Mouse (Mus musculus): ENCODE data around the gene Trp53i13.
A peak's percentile ranks its signal among the peaks of the same experiment; 100 is the strongest.

DNA sequence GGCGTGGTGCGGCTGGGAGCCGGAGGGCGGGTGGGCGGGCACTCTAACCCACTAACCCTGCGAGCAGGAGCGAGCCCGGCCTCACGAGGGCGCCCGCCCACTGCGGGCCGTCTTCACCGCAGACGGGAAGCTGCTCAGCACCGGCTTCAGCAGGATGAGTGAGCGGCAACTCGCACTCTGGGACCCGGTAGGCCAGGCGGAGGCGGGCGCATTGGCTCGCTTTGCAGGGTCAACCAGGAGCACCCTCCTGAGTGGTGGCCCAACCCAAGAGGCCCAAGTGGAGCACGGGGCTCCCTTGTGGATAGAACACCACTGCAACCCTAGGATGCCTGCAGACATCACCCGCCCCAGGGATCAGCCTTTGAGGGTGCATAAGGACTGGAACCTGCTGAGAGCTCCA, 48.6 kb downstream of the Trp53i13 start:
- TF ChIP-seq CTCF (IDR thresholded peaks at IDR 0.05; ENCODE audit: extremely low read depth, insufficient read length, insufficient replicate concordance, low read depth, low read length) (peak; percentile 64), POLR2A (IDR thresholded peaks at IDR 0.05; ENCODE audit: low read depth, low read length) (no peak)

Measured in small intestine, adult 2 months (tissue).